Mouse (Mus musculus): ENCODE measurements around the gene Zfp322a. TPM values are rescaled to one million over a fixed set of nuclear protein-coding genes. Genes with fewer than 3 reads are reported as not detected.

Gene Zfp322a
- polyA plus RNA-seq, 1 experiment: 3.7 TPM

GRCm38 (mm10) chr13:23307069-23307814 is 61.8 kb downstream of the Zfp322a start:
- Histone ChIP-seq H3K36me3 (ENCODE audit: control insufficient read depth, insufficient read depth, low read length) (no peaks in the 10 kb centered on the region), H3K4me3 (ENCODE audit: control insufficient read depth, insufficient read depth, low read length) (no peak overlapping the region), H3K4me1 (replicated peaks; ENCODE audit: control insufficient read depth, insufficient read depth, low read length) (peaks cover 3% of the 10 kb centered on the region), H3K27me3 (ENCODE audit: control insufficient read depth, insufficient read depth, low read length) (peaks cover 18% of the 10 kb centered on the region), H3K27ac (ENCODE audit: control insufficient read depth, insufficient read depth, low read length) (no peak overlapping the region)
- TF ChIP-seq CTCF (IDR thresholded peaks at IDR 0.05; ENCODE audit: borderline replicate concordance, control insufficient read depth, extremely low read depth, insufficient read depth, low read length, poor library complexity) (no peak), POLR2A (IDR thresholded peaks at IDR 0.05; ENCODE audit: control insufficient read depth, extremely low read depth, insufficient read depth, low read length, poor library complexity) (no peak)
- 16% methylated on average over 24 of the region's 24 CpGs for WGBS
- DNase-seq: no peak

- TF ChIP-seq CTCF (IDR thresholded peaks at IDR 0.05; ENCODE audit: borderline replicate concordance, control insufficient read depth, extremely low read depth, insufficient read depth, low read length, poor library complexity): no peak
- TF ChIP-seq POLR2A (IDR thresholded peaks at IDR 0.05; ENCODE audit: control insufficient read depth, extremely low read depth, insufficient read depth, low read length, poor library complexity): no peak
- no peak overlapping the region for H3K4me3 ChIP-seq (ENCODE audit: control insufficient read depth, insufficient read depth, low read length)
- WGBS: 41% methylated on average over 10 of the region's 10 CpGs
Observed at GRCm38 (mm10) chr13:23306707-23307068, 62.3 kb downstream of the Zfp322a start.

More at GRCm38 (mm10) chr13:23306707-23307068, 62.3 kb downstream of the Zfp322a start:
- H3K36me3 ChIP-seq (ENCODE audit: control insufficient read depth, insufficient read depth, low read length): no peaks in the 10 kb centered on the region
- H3K4me1 ChIP-seq (replicated peaks; ENCODE audit: control insufficient read depth, insufficient read depth, low read length): peaks cover 3% of the 10 kb centered on the region
- H3K27ac ChIP-seq (ENCODE audit: control insufficient read depth, insufficient read depth, low read length): no peak overlapping the region
- peaks cover 18% of the 10 kb centered on the region for H3K27me3 ChIP-seq (ENCODE audit: control insufficient read depth, insufficient read depth, low read length)
- no peak for DNase-seq

Other genes starting within 250 kb of the Zfp322a start
- not detected in 2 replicates for gene Vmn1r218, start 236.1 kb downstream of the Zfp322a start, polyA plus RNA-seq (2012; rRNA removed)
- not detected in 2 replicates for gene Vmn1r219, start 209.9 kb downstream of the Zfp322a start, polyA plus RNA-seq (2012; rRNA removed)
- 0.12 TPM in 1 of 2 replicates, not detected in the other for gene Vmn1r220, start 181.2 kb downstream of the Zfp322a start, polyA plus RNA-seq (2012; rRNA removed)
- not detected in 2 replicates for gene Vmn1r221, start 155.1 kb downstream of the Zfp322a start, polyA plus RNA-seq (2012; rRNA removed)
- not detected in 2 replicates for gene Vmn1r222, start 133.3 kb downstream of the Zfp322a start, polyA plus RNA-seq (2012; rRNA removed)
- not detected in 2 replicates for gene Vmn1r223, start 122.1 kb downstream of the Zfp322a start, polyA plus RNA-seq (2012; rRNA removed)
- 4.2 and 4.5 TPM in 2 replicates for gene Abt1, start 54.7 kb upstream of the Zfp322a start, polyA plus RNA-seq (2012; rRNA removed)
- 0.05 and 0.15 TPM in 2 replicates for gene Btn1a1, start 96.7 kb upstream of the Zfp322a start, polyA plus RNA-seq (2012; rRNA removed)
- gene Btn2a2, start 119.6 kb upstream of the Zfp322a start, polyA plus RNA-seq (2012; rRNA removed): 0.23 and 0.27 TPM in 2 replicates
- gene Hist1h4h, start 161.8 kb upstream of the Zfp322a start, polyA plus RNA-seq (2012; rRNA removed): 150 and 182 TPM in 2 replicates
- 4,070 and 5,945 TPM in 2 replicates for gene Hist1h2af, start 164.7 kb upstream of the Zfp322a start, polyA plus RNA-seq (2012; rRNA removed)
- 496 and 661 TPM in 2 replicates for gene Hist1h3g, start 166.2 kb upstream of the Zfp322a start, polyA plus RNA-seq (2012; rRNA removed)
- 37.8 and 51.2 TPM in 2 replicates for gene Hist1h2bh, start 174.2 kb upstream of the Zfp322a start, polyA plus RNA-seq (2012; rRNA removed)
- 72.3 and 87.8 TPM in 2 replicates for gene Hist1h3f, start 174.8 kb upstream of the Zfp322a start, polyA plus RNA-seq (2012; rRNA removed)
- 208 and 221 TPM in 2 replicates for gene Hist1h4f, start 182.4 kb upstream of the Zfp322a start, polyA plus RNA-seq (2012; rRNA removed)
- gene Hist1h1d, start 184.1 kb upstream of the Zfp322a start, polyA plus RNA-seq (2012; rRNA removed): 1.9 and 2.9 TPM in 2 replicates
- 245 and 339 TPM in 2 replicates for gene Hist1h3e, start 193.2 kb upstream of the Zfp322a start, polyA plus RNA-seq (2012; rRNA removed)
- gene Hist1h2ae, start 202.0 kb upstream of the Zfp322a start, polyA plus RNA-seq (2012; rRNA removed): 174 and 210 TPM in 2 replicates
- gene Hist1h2bg, start 202.2 kb upstream of the Zfp322a start, polyA plus RNA-seq (2012; rRNA removed): 523 and 578 TPM in 2 replicates
- 277 and 362 TPM in 2 replicates for gene Hist1h2bf, start 205.0 kb upstream of the Zfp322a start, polyA plus RNA-seq (2012; rRNA removed)
- 76.8 and 109 TPM in 2 replicates for gene Hist1h2ad, start 205.2 kb upstream of the Zfp322a start, polyA plus RNA-seq (2012; rRNA removed)
- 161 and 207 TPM in 2 replicates for gene Hist1h3d, start 206.6 kb upstream of the Zfp322a start, polyA plus RNA-seq (2012; rRNA removed)
- 115 and 120 TPM in 2 replicates for gene Hist1h4d, start 212.4 kb upstream of the Zfp322a start, polyA plus RNA-seq (2012; rRNA removed)

Data from thymus, adult 2 months (tissue).